Mouse (Mus musculus): ENCODE measurements around the gene Tomm6.

GRCm38 (mm10) chr17:47735553-47736100 lies 47.4 kb upstream of the Tomm6 start:
- TF ChIP-seq POLR2A (IDR thresholded peaks at IDR 0.05; ENCODE audit: insufficient read depth, low read length) (no peak), CTCF (IDR thresholded peaks at IDR 0.05; ENCODE audit: low read depth, low read length) (no peak), EP300 (IDR thresholded peaks at IDR 0.05; ENCODE audit: insufficient read depth, low read depth, low read length) (no peak)

Measured in ES-Bruce4 (cell line).